Comparison of ENCODE assay signal across 10 mouse cellular contexts in the genomic region with DNA sequence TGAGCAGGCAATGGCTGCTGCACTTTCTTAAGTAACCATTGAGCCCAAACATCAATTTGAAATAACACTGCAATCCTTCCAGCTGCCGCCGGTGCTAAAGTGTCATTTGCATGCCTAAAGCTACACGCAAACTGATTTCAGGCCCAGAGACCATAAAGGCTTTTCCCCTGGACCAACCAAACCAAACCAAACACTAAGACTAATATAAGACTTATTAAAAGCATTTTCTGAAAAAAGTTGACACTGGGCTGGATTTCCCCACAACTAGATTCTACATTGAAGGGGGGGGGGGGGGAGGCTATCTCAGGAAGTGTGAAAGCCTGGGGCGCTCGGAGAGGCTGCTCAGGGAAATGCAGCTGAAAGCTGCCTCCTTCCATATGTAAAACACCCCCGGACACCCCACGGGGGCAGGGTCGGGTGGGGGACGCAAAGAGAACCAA. TPM values are rescaled to one million over a fixed set of nuclear protein-coding genes. Genes with fewer than 3 reads are reported as not detected.
A peak's percentile ranks its signal among the peaks of the same experiment; 100 is the strongest.
DNase-seq lines count a peak whose midpoint lies in the region; ATAC-seq and TF ChIP-seq lines count a peak whose summit lies in the region.
"Had no signal": no experiment of that assay in that cellular context is flagged by ENCODE, and none has a peak within 500 bp of the region (broad histone marks: within the 10 kb centered on the region; RNA-seq: fewer than 3 reads in every experiment).

No protein-coding gene starts in this region.

- no peak for DNase-seq in kidney, adult 8-10 months
- peak; percentile 27 to 39 for DNase-seq in B cell, adult 2 months
- peak; percentile 38 for DNase-seq in hindbrain, postnatal 0 days (ENCODE audit: low spot score)
- no peak for DNase-seq in gastrocnemius, postnatal 10 days
- no peak for DNase-seq in retina, embryonic 14.5 days (ENCODE audit: low spot score)
- no peak for DNase-seq in gastrocnemius, adult 2 months
- DNase-seq: cerebellum, adult 18-20 months; lung, postnatal 14 days had no signal

- peaks cover 3% of the 10 kb centered on the region; the same call in 1 of the 2 replicates for H3K9me3 ChIP-seq in kidney, embryonic 14.5 days (ENCODE audit: control insufficient read depth, low read length)
- H3K9me3 ChIP-seq in ES-Bruce4 (replicated peaks; ENCODE audit: control insufficient read depth, insufficient read depth, low read length, poor library complexity, severe bottlenecking) = no peaks in the 10 kb centered on the region
- no peaks in the 10 kb centered on the region for H3K9me3 ChIP-seq in hindbrain, postnatal 0 days (ENCODE audit: low read length)

- H3K9ac ChIP-seq in kidney, embryonic 14.5 days (ENCODE audit: low read depth, low read length) = no peak overlapping the region
- H3K9ac ChIP-seq in ES-Bruce4 (ENCODE audit: low read depth, poor library complexity, severe bottlenecking) = peak overlapping the region; percentile 87
- H3K9ac ChIP-seq in hindbrain, postnatal 0 days (replicated peaks; ENCODE audit: low read length) = no peak overlapping the region

- no peak for TF ChIP-seq CTCF in ES-Bruce4 (IDR thresholded peaks at IDR 0.05; ENCODE audit: low read depth, low read length)
- peak; percentile 33; the same call in 1 of the 2 replicates for TF ChIP-seq CTCF in hindbrain, postnatal 0 days (IDR thresholded peaks at IDR 0.05; ENCODE audit: low read depth)
- TF ChIP-seq CTCF in gastrocnemius, adult 2 months (IDR thresholded peaks at IDR 0.05) = no peak

- peaks cover 6% of the 10 kb centered on the region; the same call in 1 of the 2 replicates for H3K36me3 ChIP-seq in kidney, embryonic 14.5 days (ENCODE audit: control insufficient read depth, insufficient read depth, low read length)
- H3K36me3 ChIP-seq in ES-Bruce4 (ENCODE audit: control insufficient read depth, insufficient read depth, low read length, poor library complexity, severe bottlenecking) = peaks cover 55% of the 10 kb centered on the region
- H3K36me3 ChIP-seq in hindbrain, postnatal 0 days (ENCODE audit: insufficient read depth, low read length) = 0 out of 2 replicates have a peak, but pooled peaks cover 3% of the 10 kb centered on the region

- TF ChIP-seq EP300 in ES-Bruce4 (IDR thresholded peaks at IDR 0.05; ENCODE audit: insufficient read depth, low read depth, low read length) = peak; percentile 71; the same call in 1 of the 2 replicates

- peak overlapping the region; percentile 17; the same call in 1 of the 2 replicates for H3K4me2 ChIP-seq in kidney, embryonic 14.5 days (replicated peaks; ENCODE audit: low read depth, low read length)
- no peak overlapping the region for H3K4me2 ChIP-seq in hindbrain, postnatal 0 days (ENCODE audit: low read depth, low read length)

- H3K27me3 ChIP-seq in kidney, embryonic 14.5 days (ENCODE audit: control insufficient read depth, insufficient read depth, low read length) = no peaks in the 10 kb centered on the region
- H3K27me3 ChIP-seq in ES-Bruce4 (ENCODE audit: control insufficient read depth, insufficient read depth, low read length, poor library complexity, severe bottlenecking) = no peaks in the 10 kb centered on the region
- no peaks in the 10 kb centered on the region for H3K27me3 ChIP-seq in hindbrain, postnatal 0 days (ENCODE audit: insufficient read depth, low read length)

- H3K4me3 ChIP-seq in kidney, embryonic 14.5 days (ENCODE audit: low read length) = no peak overlapping the region
- H3K4me3 ChIP-seq in ES-Bruce4 (ENCODE audit: low read depth, low read length) = peak overlapping the region; percentile 60
- no peak overlapping the region for H3K4me3 ChIP-seq in hindbrain, postnatal 0 days (ENCODE audit: low read length)
- H3K4me3 ChIP-seq in gastrocnemius, adult 2 months = no peak overlapping the region

- no peak for TF ChIP-seq POLR2A in ES-Bruce4 (IDR thresholded peaks at IDR 0.05; ENCODE audit: insufficient read depth, low read length)

- no peak overlapping the region for H3K27ac ChIP-seq in kidney, embryonic 14.5 days (ENCODE audit: low read depth, low read length)
- H3K27ac ChIP-seq in ES-Bruce4 (ENCODE audit: insufficient read depth, low read length) = peak overlapping the region; percentile 97
- no peak overlapping the region for H3K27ac ChIP-seq in hindbrain, postnatal 0 days
- no peak overlapping the region for H3K27ac ChIP-seq in gastrocnemius, adult 2 months

- intact Hi-C loops in gastrocnemius, adult 2 months (cut with DNase I) = no loop called here

- 0 out of 2 replicates have a peak, but pooled peaks cover 7% of the 10 kb centered on the region for H3K4me1 ChIP-seq in kidney, embryonic 14.5 days (ENCODE audit: control insufficient read depth, insufficient read depth, low read length)
- H3K4me1 ChIP-seq in ES-Bruce4 (ENCODE audit: control insufficient read depth, insufficient read depth, low read length) = no peaks in the 10 kb centered on the region
- no peaks in the 10 kb centered on the region for H3K4me1 ChIP-seq in hindbrain, postnatal 0 days (ENCODE audit: insufficient read depth, low read length)

- ATAC-seq in kidney, embryonic 14.5 days (ENCODE audit: low FRiP score, low TSS enrichment) = no peak
- ATAC-seq in hindbrain, postnatal 0 days = no peak

- WGBS in kidney, embryonic 14.5 days = 18% methylated on average over 9 of the region's 9 CpGs
- 10% methylated on average over 9 of the region's 9 CpGs for WGBS in hindbrain, postnatal 0 days

RNA-seq across cellular contexts. Expression of gene Tet1, which starts 24.8 kb away (rescaled TPM):
- polyA plus RNA-seq in kidney, embryonic 14.5 days (2014; fragmentation: Nextera tagmentation; extraction: Ambion mirVana) = 34.1 and 35.3 TPM in 2 replicates
- 231 and 239 TPM in 2 replicates for polyA plus RNA-seq in ES-Bruce4 (2011; ENCODE audit: insufficient read depth, insufficient read length, low read depth, missing spikeins)
- total RNA-seq in hindbrain, postnatal 0 days (2014; rRNA removed) = 32.8 and 39.5 TPM in 2 replicates
- 30.3 and 32.2 TPM in 2 replicates for polyA plus RNA-seq in hindbrain, postnatal 0 days (2015; fragmentation: Nextera tagmentation; extraction: Ambion mirVana)
- total RNA-seq in gastrocnemius, postnatal 10 days (2021) = 10 to 100 TPM; 15.3 to 26.2 TPM
- total RNA-seq in gastrocnemius, adult 2 months (2021) = 1 to 10 TPM; 2.1 to 2.7 TPM

RNA-seq across cellular contexts. Expression of gene Slc25a16, which starts 36.5 kb away (rescaled TPM):
- polyA plus RNA-seq in kidney, embryonic 14.5 days (2014; fragmentation: Nextera tagmentation; extraction: Ambion mirVana) = 10.0 and 16.0 TPM in 2 replicates
- 11.3 and 11.6 TPM in 2 replicates for polyA plus RNA-seq in ES-Bruce4 (2011; ENCODE audit: insufficient read depth, insufficient read length, low read depth, missing spikeins)
- total RNA-seq in hindbrain, postnatal 0 days (2014; rRNA removed) = 15.7 and 23.1 TPM in 2 replicates
- polyA plus RNA-seq in hindbrain, postnatal 0 days (2015; fragmentation: Nextera tagmentation; extraction: Ambion mirVana) = 13.7 and 15.4 TPM in 2 replicates
- total RNA-seq in gastrocnemius, postnatal 10 days (2021) = 10 to 100 TPM; 19.8 to 22.0 TPM
- 10 to 100 TPM; 15.4 to 18.2 TPM for total RNA-seq in gastrocnemius, adult 2 months (2021)

Comparison
In these comparisons a context has a peak if more than half of its experiments do, and no peak if none do; other contexts are left out.
1. DNase-seq: peak in B cell, adult 2 months (2 of 2) and hindbrain, postnatal 0 days (single experiment); none in kidney, adult 8-10 months (0 of 2), gastrocnemius, postnatal 10 days (single experiment), retina, embryonic 14.5 days (single experiment) and gastrocnemius, adult 2 months (single experiment).